Comparison of ENCODE assay signal across 8 mouse cellular contexts in the genomic region with DNA sequence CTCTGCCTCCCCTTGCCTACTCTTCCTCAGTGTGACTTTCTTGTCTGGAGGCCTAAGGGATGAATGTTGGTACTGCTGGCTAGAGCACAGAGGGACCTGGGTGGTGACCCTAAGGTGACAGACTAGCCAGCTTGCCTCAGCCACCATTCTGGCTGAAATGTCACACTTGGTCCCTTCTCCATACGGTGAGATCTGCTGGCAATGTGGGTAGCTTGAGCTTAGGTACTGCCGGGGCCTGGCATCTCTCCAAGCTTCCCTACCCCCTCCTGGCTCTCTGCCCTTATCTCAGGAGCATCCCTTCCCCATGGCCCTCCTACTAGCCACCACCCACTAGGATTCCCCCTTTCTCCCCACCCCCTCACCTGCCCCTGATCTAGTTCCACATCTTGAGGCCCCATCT.
A peak's percentile ranks its signal among the peaks of the same experiment; 100 is the strongest.
DNase-seq lines count a peak whose midpoint lies in the region; ATAC-seq and TF ChIP-seq lines count a peak whose summit lies in the region.

No protein-coding gene starts in this region.

- WGBS in kidney, postnatal 0 days: 41% methylated on average over 2 of the region's 2 CpGs
- WGBS in kidney, adult 2 months: 51% methylated on average over 2 of the region's 2 CpGs
- 68% methylated on average over 2 of the region's 2 CpGs for WGBS in forebrain, embryonic 12.5 days
- 18% methylated on average over 2 of the region's 2 CpGs for WGBS in limb, embryonic 15.5 days

- no peak overlapping the region for H3K9ac ChIP-seq in kidney, postnatal 0 days (ENCODE audit: low read depth, low read length)
- no peak overlapping the region for H3K9ac ChIP-seq in forebrain, embryonic 12.5 days
- H3K9ac ChIP-seq in limb, embryonic 15.5 days: no peak overlapping the region

- peak overlapping the region; percentile 54; the same call in 1 of the 2 replicates for H3K27ac ChIP-seq in kidney, postnatal 0 days
- no peak overlapping the region for H3K27ac ChIP-seq in kidney, adult 2 months (ENCODE audit: insufficient read depth, low read depth, low read length)
- H3K27ac ChIP-seq in forebrain, embryonic 12.5 days: no peak overlapping the region
- H3K27ac ChIP-seq in limb, embryonic 15.5 days: peak overlapping the region; percentile 81

- DNase-seq in kidney, postnatal 0 days (ENCODE audit: low spot score): no peak
- DNase-seq in kidney, adult 2 months: no peak
- peak; percentile 93 to 95 for DNase-seq in cerebellum, postnatal 10 days
- no peak for DNase-seq in layer of hippocampus, postnatal 36 days
- DNase-seq in left cerebral cortex, adult 8-10 months (ENCODE audit: low spot score in 2 of 2): no peak

- no peaks in the 10 kb centered on the region for H3K9me3 ChIP-seq in kidney, postnatal 0 days (replicated peaks; ENCODE audit: low read length)
- H3K9me3 ChIP-seq in forebrain, embryonic 12.5 days: no peaks in the 10 kb centered on the region
- no peaks in the 10 kb centered on the region for H3K9me3 ChIP-seq in limb, embryonic 15.5 days

- H3K36me3 ChIP-seq in kidney, postnatal 0 days (ENCODE audit: insufficient read depth, low read length): no peaks in the 10 kb centered on the region
- no peaks in the 10 kb centered on the region for H3K36me3 ChIP-seq in kidney, adult 2 months (ENCODE audit: control insufficient read depth, insufficient read depth, low read length)
- H3K36me3 ChIP-seq in forebrain, embryonic 12.5 days (replicated peaks): no peaks in the 10 kb centered on the region
- H3K36me3 ChIP-seq in limb, embryonic 15.5 days: no peaks in the 10 kb centered on the region

- no peak overlapping the region for H3K4me2 ChIP-seq in kidney, postnatal 0 days (ENCODE audit: low read length)
- H3K4me2 ChIP-seq in forebrain, embryonic 12.5 days: no peak overlapping the region
- no peak overlapping the region for H3K4me2 ChIP-seq in limb, embryonic 15.5 days

- H3K27me3 ChIP-seq in kidney, postnatal 0 days (ENCODE audit: insufficient read depth, low read length): no peaks in the 10 kb centered on the region; the same call in 1 of the 2 replicates
- no peaks in the 10 kb centered on the region for H3K27me3 ChIP-seq in kidney, adult 2 months (replicated peaks; ENCODE audit: control insufficient read depth, insufficient read depth, low read length)
- H3K27me3 ChIP-seq in forebrain, embryonic 12.5 days: peaks cover 73% of the 10 kb centered on the region
- no peaks in the 10 kb centered on the region for H3K27me3 ChIP-seq in limb, embryonic 15.5 days

- H3K4me3 ChIP-seq in kidney, postnatal 0 days (replicated peaks; ENCODE audit: low read depth, low read length): no peak overlapping the region
- no peak overlapping the region for H3K4me3 ChIP-seq in kidney, adult 2 months (ENCODE audit: insufficient read depth, low read depth, low read length)
- no peak overlapping the region for H3K4me3 ChIP-seq in forebrain, embryonic 12.5 days (replicated peaks)
- no peak overlapping the region for H3K4me3 ChIP-seq in limb, embryonic 15.5 days

- TF ChIP-seq POLR2A in kidney, adult 2 months (IDR thresholded peaks at IDR 0.05; ENCODE audit: low read depth, low read length): no peak

- no peak for ATAC-seq in kidney, postnatal 0 days (replicated peaks; ENCODE audit: low FRiP score, low read depth)
- ATAC-seq in forebrain, embryonic 12.5 days (ENCODE audit: low FRiP score): 0 out of 2 replicates have a peak, but pooled peaks have one; percentile 4
- 0 out of 2 replicates have a peak, but pooled peaks have one; percentile 3 for ATAC-seq in limb, embryonic 15.5 days (ENCODE audit: insufficient number of reproducible peaks, low FRiP score, low TSS enrichment, low read depth)
- no peak for ATAC-seq in megakaryocyte, adult 5-6 weeks (ENCODE audit: poor library complexity, severe bottlenecking)

- no peak for TF ChIP-seq CTCF in kidney, postnatal 0 days (IDR thresholded peaks at IDR 0.05; ENCODE audit: low read depth)
- TF ChIP-seq CTCF in kidney, adult 2 months (conservative IDR thresholded peaks at IDR 0.05; ENCODE audit: insufficient read depth, insufficient read length, low read depth, low read length): no peak

- peaks cover 18% of the 10 kb centered on the region for H3K4me1 ChIP-seq in kidney, postnatal 0 days (replicated peaks; ENCODE audit: insufficient read depth, low read length)
- peaks cover 4% of the 10 kb centered on the region; the same call in 1 of the 2 replicates for H3K4me1 ChIP-seq in kidney, adult 2 months (ENCODE audit: control insufficient read depth, insufficient read depth, low read length)
- H3K4me1 ChIP-seq in forebrain, embryonic 12.5 days: peaks cover 45% of the 10 kb centered on the region
- peaks cover 27% of the 10 kb centered on the region for H3K4me1 ChIP-seq in limb, embryonic 15.5 days

Comparison
In these comparisons a context has a peak if more than half of its experiments do, and no peak if none do; other contexts are left out.
1. H3K27ac ChIP-seq: peak in kidney, postnatal 0 days (single experiment) and limb, embryonic 15.5 days (single experiment); none in kidney, adult 2 months (single experiment) and forebrain, embryonic 12.5 days (single experiment).
2. ATAC-seq: peak in forebrain, embryonic 12.5 days (single experiment) and limb, embryonic 15.5 days (single experiment); none in kidney, postnatal 0 days (single experiment) and megakaryocyte, adult 5-6 weeks (single experiment).
3. DNase-seq: peak in cerebellum, postnatal 10 days (2 of 2); none in kidney, postnatal 0 days (single experiment), kidney, adult 2 months (single experiment), layer of hippocampus, postnatal 36 days (0 of 2) and left cerebral cortex, adult 8-10 months (0 of 2).